Mouse (Mus musculus) urinary bladder, postnatal 14 days (tissue): ENCODE measurements around the gene Atp2c1.

Experiments used
- DNase-seq: peaks from one replicate; pipeline ENCODE4 v3.0.0; 2021; ENCODE audit warnings: low spot score

Gene Atp2c1

DNA sequence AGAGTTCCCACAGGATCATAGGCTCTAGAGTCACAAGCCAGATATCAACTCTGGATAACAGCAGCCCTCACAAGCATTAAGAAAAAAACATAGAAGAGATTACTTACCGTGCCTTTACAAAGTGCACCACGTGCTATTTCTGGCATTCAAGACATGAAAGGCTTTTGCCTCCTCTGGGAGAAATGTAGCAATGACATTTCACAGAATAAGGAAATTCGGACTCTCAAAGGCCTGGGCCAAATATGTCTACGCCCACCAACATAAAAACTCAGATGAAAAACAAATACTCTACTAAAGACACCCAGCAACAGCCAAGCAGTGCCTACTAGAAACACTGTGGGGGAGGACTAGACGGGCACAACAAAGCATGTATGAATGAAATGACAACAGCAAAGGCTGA is 38.8 kb downstream of the Atp2c1 start:
- no peak for DNase-seq

DNA sequence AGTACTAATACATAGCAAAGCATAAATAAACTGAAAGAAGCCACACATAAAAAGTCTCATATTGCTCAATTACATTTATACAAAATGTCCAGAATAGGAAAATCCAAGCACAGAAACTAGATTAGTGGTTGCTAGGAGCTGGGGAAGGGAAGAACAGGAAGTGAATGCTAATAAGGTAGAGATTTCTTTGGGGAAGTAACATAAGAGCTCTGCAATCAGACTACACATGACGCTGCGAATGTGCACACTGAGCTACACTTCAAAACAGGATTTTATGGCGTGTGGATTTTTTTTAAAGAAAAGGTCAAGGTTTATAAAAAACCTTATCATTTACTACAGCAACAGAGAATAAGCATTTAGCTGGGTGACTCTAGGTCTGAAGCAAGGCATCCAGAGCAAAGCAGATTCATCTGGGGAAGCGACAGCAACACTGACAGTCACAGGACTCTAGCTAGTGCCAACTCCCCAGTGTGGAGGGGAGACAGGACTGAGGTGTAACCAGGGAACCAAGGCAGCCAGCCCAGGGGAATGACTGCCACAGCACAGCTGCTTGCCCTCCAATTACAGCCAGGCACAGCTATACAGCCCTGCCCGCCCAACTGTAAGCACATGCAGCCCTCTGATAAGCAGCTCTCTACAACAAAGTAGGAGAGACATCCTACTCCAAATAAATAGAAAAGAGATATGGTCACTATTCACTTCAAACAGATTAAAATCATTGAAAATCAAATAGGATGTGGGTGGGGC is 42.6 kb downstream of the Atp2c1 start:
- no peak for DNase-seq

DNA sequence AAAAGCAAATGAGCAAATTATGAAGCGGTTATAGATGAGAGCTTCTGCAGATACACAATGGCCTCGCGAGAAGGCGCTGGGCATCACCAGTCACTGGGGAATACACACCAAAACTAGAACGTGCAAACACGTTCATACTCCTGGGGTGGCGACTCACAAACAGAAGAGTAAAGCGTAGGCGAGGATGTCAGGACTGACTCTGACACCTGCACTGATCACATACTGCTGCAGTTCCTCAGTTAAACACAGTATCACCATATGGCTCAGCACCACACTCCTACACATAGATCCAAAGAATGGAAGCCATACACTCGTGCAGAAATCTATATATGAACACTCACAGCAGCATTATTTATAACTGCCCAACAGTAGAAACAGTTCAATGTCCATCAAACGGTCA is 43.2 kb downstream of the Atp2c1 start:
- no peak for DNase-seq

DNA sequence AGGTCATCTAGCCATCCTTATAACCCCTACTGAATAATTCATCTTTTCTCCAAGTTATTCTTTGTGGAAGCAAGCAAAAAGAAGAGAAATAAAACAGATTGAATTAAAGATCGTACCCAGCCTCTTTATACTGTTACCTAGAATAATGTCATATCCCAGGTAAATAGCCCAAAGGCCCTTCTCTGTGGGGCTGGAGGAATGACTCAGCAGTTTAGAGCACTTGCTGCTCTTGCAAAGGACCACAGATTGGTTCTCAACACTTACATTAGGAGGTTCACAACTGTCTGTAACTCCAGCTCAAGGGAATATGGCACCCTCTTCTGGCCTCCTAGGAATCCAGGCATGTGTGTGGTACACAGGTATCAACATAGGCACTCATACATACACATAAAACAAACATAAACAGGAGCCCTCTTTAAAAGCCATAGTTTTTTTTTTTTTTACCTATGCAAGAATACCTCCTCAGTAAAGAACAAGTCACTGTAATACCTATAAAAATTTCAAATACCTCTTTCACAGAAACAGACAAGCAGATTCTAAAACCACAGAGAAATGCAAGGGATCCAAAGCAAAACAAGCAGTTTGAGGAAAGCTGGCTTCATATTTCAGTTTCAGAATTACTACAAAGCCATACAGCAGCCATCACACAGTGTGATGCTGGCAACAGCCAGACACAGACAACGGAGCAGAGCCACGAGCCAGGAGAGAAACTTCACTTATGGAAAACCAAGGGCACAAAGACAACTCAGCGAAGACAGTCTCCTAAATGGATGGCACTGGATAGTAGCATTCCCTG is 44.2 kb downstream of the Atp2c1 start:
- DNase-seq = no peak

DNA sequence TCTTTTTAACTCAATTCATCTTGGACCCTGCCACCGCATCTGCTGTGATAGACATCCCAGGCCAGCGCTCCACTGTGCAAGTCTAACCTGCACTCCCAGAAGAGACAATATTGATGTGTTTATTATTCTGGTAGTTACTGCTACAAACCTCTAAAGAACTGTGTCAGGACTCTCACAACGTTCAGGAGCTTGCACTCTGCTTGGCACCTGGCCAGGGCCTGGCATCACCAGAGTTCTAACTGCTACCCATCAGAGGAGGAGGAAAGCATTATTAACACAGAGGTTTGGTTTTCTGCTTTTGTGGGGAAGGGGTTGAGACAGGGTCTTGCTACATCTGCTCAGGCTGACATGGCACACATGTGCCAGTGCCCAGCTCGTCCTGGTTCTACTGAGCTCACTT is 45.0 kb downstream of the Atp2c1 start:
- DNase-seq = peak; percentile 30

DNA sequence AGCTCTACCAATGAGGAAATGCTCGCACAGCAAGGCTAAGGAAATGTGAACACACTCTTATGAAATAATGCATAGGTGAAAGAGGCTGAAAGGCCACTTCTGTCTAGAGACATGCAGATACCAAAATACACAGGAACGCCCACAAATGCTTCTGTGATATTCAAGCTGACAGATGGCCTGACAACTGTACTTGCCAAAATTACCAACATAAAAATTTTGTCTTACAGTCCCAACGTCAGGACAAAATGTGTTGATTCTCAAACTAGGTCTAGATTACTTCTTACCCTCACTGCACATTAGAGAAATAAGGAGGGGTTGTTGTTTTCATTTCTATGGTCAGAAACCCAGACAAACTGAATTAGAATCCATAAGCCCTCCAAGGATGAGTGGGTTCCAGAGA is 51.0 kb downstream of the Atp2c1 start:
- no peak for DNase-seq

DNA sequence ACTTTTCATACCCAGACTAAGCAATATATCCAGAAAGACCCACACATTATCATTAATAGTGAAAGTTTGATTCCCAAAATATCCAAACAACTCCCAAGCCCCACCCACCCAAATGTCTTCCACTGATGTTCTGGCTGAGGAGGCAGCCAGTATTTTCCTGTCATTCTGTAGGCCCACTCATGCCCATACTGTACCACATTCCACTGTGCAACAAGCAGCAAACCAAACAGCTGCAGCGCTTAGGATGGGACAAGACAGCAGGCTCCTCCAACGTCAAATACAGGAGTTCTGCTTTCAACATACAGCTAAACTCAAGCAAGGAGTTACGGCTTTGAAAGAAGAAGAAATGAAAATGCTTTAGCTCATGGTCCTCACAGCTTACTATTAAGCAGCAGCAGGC is 52.2 kb downstream of the Atp2c1 start:
- DNase-seq = no peak

DNA sequence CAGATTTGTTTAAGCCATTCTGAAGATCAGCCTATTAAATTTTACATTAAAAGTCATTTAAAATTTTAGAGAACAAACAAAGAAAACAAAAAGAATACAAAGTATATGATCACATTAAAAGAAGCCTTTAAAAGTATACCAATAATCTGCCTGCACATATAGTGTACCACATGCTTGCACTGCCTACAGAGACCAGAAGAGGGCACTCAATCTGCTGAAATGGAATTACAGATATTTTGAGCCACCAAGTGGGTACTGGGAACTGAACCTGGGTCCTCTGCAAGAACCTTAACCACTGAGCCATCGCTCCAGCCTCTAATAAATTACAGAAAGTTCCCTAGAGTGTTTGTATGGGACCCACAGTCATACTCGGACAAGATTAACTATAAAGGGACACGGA is 59.3 kb downstream of the Atp2c1 start:
- DNase-seq = no peak

DNA sequence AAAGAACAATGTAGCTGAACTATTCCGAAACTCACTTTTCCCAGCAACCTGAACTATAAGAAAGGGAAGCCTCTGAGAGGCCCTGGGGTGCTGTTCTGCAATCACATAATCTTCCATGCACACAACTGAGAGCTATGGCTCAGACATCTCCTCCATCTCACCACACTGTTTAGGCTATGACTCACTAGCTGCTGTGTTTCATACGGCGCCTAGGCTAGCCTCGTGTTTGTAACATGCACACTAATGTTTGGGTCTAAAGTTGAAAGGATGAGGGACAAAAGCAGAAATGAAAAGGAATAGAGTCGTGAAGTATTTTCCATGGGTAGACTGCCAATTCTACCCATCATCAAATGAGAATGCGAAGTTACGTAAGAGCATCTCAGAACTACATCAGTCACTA is 65.6 kb downstream of the Atp2c1 start:
- no peak for DNase-seq

DNA sequence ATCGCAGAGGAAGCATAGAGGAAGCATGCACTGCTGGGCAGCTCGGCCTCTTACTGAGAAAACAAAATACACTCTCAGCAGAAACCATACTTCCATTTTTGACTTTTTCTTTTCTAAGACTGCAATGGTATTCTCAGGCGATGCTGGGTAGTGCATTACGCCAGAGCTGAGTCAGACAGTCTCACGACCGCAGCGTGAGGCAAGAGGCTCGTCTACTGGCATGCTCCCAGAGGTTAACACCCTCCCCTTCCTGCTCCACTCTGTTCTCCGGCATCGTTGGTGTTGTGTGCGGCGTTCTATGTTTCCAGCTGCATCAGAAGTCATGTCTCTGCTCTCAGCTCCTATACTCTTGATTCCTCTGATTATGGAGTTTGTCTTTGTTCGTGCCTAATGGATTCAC is 68.1 kb downstream of the Atp2c1 start:
- no peak for DNase-seq

DNA sequence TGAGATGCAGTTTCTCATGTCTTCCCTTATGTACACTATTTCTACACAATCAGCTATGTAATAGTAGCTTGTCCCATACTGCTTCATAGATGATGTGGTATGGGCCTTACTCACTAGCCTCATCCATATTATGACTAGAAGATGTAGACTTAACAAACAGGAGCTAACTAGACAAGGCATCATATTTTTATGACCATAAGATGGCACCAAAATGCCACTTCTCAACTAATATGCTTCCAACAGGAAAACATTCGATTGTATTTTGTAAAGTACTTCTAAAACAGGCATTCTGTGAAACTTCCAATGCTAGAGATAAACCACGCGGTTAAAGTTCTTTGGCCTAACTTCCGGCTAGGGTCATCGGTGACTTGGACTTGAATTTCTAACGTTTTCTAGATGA is 118.6 kb downstream of the Atp2c1 start:
- no peak for DNase-seq

DNA sequence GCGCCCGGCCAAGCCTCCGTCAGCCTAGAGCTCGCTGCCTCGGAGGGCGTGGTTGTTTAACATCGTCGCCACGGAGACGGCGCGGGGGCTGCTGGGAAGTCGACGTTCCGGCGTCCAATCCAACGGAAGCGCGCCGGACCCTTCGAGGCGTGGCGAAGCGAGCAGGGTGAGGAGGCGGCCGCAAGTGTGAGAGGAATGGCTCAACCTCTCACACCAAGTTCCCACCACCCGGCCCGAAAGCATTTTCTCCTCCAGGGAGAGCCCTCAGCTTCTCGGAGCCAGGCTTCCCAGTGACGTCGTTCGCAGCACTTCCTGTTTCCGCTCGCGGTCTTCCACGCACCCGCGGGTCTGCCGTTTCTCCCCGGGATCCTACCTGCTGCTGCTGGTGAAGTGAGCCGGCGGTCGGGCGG is 131.9 kb downstream of the Atp2c1 start, which contains the start of the genes Aste1 and Nek11:
TSS of gene Aste1 (plus strand) at position 175 of the 410 bp plus-strand sequence.
TSS of gene Nek11 (minus strand) at position 307 of the 410 bp plus-strand sequence.
- DNase-seq = peak; percentile 96

DNA sequence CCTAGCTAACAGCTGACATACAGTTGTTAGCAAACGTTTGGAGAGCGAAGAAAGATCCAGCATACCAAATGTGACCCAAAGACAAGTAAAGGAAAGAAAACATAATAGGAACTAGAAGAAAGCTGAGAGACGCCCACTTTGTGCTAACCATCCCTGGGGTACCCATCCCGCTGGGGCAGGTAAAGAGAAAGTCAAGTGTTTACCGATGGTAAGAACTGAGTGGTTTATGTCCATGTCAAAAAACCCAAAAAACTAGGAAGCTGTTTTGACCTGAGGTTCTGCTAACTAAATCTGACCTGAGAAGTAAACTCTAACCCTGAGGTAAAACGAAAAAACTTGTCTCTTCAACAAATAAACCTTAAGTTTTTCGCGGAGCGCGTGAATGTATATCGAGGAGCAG is 132.4 kb downstream of the Atp2c1 start:
- no peak for DNase-seq

DNA sequence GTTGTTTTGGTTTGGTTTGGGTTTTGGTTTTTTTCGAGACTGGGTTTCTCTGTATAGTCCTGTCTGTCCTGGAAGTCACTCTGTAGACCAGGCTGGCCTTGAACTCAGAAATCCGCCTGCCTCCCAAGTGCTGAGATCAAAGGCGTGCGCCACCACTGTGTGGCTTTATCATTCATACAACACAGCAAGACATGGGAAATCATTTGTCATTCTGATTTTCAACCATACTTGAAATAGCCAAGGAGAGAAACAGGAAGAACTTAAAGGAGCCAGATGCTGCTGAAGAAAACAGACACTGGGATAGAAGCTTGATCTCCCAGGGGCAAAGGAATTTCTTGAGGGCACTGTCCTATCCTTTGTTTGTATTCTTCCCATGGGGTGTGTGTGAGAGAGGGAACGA is 136.5 kb downstream of the Atp2c1 start:
- DNase-seq = no peak

DNA sequence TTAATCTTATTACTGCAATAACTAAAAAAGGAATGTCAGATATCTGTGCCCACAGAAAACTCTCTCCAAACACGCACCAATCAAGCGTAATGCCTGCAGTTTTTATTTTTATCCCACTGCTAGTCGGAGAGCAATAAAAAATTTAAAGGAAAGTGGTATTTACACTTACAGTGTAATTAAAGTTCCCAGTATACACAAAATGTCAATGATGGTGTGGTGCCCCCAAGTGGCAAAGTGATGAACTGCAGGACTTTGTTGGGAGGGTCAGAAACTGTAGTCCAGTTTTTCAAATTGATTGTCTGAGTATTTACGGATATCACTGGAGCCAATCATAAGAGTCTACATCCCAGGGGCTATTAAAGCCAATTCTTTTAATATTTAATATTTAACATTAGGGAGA is 137.8 kb downstream of the Atp2c1 start:
- DNase-seq = peak; percentile 76

DNA sequence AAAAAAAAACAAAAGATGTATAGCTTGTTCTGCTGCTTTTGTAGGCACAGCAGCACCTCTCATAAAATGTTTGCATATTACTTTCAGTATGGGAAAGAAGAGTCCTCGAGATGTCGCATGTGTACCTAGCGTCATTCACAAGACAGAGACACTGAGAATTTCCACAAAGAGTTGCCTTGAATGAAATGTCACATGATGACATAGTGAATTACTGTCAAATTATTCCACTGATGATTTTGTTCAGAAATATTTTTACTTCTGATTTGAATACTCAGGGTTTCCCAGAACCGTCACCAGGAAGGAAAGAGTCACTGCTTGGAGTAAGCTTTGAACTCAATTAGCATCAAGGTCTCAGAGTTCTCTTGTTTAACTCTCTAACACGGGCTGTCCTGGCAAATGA is 139.7 kb downstream of the Atp2c1 start:
- no peak for DNase-seq

DNA sequence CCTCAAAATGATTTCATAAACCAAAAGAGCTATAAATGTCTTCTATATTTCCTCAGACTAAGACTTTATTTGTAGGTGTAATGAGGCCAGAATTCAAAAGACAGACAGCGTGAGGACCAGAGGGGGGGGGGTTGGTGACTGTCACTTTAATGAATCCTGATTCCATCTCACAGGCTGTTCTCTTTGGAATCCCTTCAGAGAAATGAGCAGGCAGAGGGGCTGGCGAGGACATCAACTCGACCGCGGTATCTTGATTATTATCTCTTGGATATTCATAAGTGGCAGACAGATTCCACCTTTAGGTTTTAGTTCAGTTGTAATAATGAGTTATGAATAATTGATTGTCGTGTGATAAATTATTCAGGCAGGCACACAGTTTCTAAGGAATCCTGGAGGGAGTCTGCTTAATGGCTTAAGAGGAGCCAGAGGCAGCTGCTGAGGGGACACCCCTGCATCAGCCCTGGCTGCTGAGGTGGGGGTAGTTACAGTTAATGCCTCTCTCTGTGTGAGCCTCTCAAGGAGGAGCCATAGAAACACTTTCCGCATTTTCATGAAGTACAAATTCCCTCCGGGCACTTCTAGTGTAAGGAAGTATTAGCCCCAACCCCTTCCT is 147.5 kb downstream of the Atp2c1 start:
- DNase-seq = no peak

DNA sequence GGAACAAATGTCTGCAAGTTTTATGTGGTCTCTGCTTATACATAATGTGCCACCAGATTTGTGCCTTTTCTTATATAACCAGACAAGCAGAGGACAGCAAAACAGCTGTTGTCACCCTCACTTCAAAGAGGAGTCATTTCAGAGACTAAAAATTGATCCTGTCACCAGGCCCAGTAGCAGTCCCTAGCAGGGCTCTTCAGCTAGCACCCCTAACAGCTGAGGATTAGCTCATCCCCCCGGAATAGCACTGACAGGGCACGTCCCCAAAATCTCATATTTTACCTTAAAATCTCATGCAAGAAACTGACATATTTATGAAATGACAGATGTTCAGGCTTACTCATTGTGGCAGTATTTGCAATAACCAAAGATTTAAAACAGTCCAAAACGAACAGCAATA is 149.5 kb downstream of the Atp2c1 start:
- DNase-seq = no peak

DNA sequence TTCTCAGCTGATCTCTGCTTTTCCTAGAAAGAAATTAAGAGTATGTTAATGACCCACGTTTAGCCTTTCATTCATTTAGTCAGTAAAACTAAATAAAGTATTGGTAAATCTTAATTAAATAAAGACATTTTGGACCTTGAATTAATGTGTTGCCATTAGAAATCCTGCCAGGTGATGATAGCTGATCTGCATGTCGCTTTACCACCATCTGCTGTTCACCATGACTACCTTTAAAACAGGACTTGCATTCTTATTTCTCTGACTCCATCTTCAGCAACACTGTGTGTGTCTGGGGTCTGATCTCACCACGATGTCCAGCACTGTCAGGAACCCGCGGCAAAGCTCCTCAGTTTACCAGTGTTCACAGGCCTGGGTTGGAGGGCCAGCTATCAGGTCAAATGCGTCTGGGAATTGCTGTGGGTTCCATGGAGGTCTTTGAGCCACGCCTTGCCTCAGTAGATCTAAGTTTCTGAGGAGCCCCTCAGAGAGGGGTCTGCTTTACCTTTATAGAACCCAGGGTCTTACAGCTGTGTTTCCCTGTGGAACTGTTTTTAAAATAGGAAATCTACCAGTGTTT is 150.1 kb downstream of the Atp2c1 start:
- DNase-seq = no peak

DNA sequence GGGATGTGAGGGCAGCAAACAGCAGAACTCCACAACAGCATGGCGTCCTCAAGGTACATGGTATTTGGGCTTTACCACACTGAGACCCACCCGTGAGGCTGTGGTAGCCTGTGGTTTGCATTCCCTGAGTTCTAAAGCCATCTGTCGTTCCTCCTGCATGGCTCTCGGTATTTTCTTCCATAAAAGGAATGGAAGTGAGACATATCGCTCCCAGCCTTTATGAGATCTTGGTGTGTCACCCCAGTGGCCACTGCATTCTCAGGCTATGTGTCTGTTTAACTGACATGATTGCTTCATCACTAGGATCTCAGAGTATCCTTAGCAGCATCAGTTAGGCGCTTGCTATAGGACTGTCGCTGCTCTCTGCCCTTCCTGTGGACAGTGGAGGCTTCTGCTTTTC is 150.7 kb downstream of the Atp2c1 start:
- no peak for DNase-seq

DNA sequence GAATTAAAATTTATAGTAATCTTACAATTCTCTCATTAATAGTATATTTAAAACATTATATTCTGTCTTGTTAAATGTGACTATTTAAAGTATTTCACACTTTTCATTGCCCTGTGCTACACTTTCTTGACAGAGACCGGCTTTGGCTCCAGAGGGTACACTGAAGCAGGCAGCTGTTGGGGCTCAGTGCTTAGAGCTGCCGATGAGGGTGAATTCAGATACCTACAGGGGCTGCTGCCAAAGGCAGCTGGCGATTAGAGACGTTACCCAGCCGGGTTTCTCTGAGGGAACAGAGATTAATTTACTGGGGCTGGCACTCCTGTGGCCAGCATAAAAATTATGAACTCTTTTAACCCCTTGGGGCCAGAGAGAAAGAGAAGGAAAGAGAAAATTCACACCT is 152.8 kb downstream of the Atp2c1 start:
- DNase-seq = no peak

DNA sequence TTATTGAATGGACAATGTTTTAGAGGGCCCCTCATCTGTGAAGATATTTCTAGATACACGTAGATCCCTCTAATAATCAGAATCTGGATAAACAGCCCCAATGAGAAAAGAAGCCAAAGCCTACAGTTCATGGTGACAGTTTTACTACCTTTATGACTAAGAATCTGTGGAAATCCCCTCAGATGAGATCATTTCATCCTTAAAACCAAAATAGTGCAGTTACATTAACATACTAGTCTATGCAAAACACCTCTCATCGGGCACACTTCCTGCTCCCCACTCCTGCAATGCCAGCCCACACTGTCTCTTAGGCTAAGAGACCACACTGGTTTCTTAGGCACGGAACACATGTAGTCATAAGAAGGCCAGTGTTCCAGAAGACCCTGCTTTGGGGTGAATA is 158.5 kb downstream of the Atp2c1 start:
- no peak for DNase-seq

DNA sequence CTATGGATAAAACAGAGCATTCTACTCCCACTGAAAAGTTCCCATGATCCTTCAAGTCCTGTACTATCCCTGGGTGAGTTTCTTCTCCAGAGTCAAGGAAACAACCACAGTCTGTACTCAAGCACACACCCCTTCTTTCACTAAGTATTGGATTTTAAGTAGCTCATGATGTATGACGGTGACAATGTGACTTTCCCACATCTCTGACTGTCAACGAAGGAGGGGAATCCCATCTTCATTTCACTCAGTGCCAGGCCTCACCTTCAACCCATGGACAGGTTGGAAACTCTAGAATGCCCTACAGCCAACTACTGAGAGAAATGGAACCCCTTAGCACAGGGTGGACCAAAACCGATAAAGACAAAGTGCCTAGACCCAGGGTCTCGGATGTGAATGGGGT is 160.9 kb downstream of the Atp2c1 start:
- DNase-seq = no peak
